Mouse (Mus musculus) liver (tissue): ENCODE measurements around the gene Btf3l4.

Experiments used
- DNase-seq: peaks from one replicate; pipeline ENCODE4 v3.0.0-alpha.2; 2020; ENCODE audit warnings: mixed read lengths

The Btf3l4 gene

GRCm38 (mm10) chr4:108832916-108833827 lies at the start of gene Btf3l4:
TSS of gene Btf3l4 (minus strand) at chr4:108833614.
- peak; percentile 95 for DNase-seq

GRCm38 (mm10) chr4:108878963-108879822 lies 45.8 kb upstream of the Btf3l4 start, which contains the start of gene Rab3b:
TSS of gene Rab3b (plus strand) at chr4:108879063.
- peak; percentile 90 for DNase-seq

- no peak for DNase-seq
These were observed 44.5 kb upstream of the Btf3l4 start for GRCm38 (mm10) chr4:108877901-108878300.

- DNase-seq, result no peak
These were observed 40.3 kb upstream of the Btf3l4 start for GRCm38 (mm10) chr4:108873746-108874145.

GRCm38 (mm10) chr4:108869730-108870374 lies 36.4 kb upstream of the Btf3l4 start:
- peak; percentile 81 for DNase-seq

GRCm38 (mm10) chr4:108866806-108867205 lies 33.4 kb upstream of the Btf3l4 start:
- DNase-seq, result peak; percentile 42

GRCm38 (mm10) chr4:108848505-108848848 lies 15.1 kb upstream of the Btf3l4 start, which contains the start of gene A730015C16Rik:
TSS of gene A730015C16Rik (minus strand) at chr4:108848619.
- DNase-seq, result peak; percentile 32

GRCm38 (mm10) chr4:108847715-108848504 lies 14.5 kb upstream of the Btf3l4 start, which contains the start of gene Kti12:
TSS of gene Kti12 (plus strand) at chr4:108847785.
- peak; percentile 78 for DNase-seq

- no peak for DNase-seq
These were observed 12.6 kb upstream of the Btf3l4 start for GRCm38 (mm10) chr4:108845824-108846569.

- DNase-seq, result no peak
These were observed 9.9 kb upstream of the Btf3l4 start for GRCm38 (mm10) chr4:108843336-108843735.

- DNase-seq, result no peak
These were observed 8.6 kb upstream of the Btf3l4 start for GRCm38 (mm10) chr4:108841920-108842578.

- DNase-seq, result no peak
These were observed 4.6 kb upstream of the Btf3l4 start for GRCm38 (mm10) chr4:108838031-108838430.

GRCm38 (mm10) chr4:108835496-108835895 lies 2.1 kb upstream of the Btf3l4 start:
- no peak for DNase-seq

GRCm38 (mm10) chr4:108834971-108835311 lies 1.5 kb upstream of the Btf3l4 start:
- peak; percentile 4 for DNase-seq

- peak; percentile 82 for DNase-seq
These were observed 929 bp upstream of the Btf3l4 start, which contains the start of gene Txndc12 for GRCm38 (mm10) chr4:108834115-108834970. TSS of gene Txndc12 (plus strand) at chr4:108834601.

GRCm38 (mm10) chr4:108833828-108834114 lies 357 bp upstream of the Btf3l4 start:
- no peak for DNase-seq

GRCm38 (mm10) chr4:108830698-108831097 lies 2.7 kb downstream of the Btf3l4 start:
- no peak for DNase-seq

- no peak for DNase-seq
These were observed 6.8 kb downstream of the Btf3l4 start for GRCm38 (mm10) chr4:108826643-108827042.

GRCm38 (mm10) chr4:108826096-108826495 lies 7.3 kb downstream of the Btf3l4 start:
- no peak for DNase-seq

GRCm38 (mm10) chr4:108825677-108826076 lies 7.7 kb downstream of the Btf3l4 start:
- DNase-seq, result no peak
